Mouse (Mus musculus) brain, embryonic 18.5 days (tissue): ENCODE data around the gene Gm21983.

Experiments used
- DNase-seq: peaks from one replicate; pipeline ENCODE4 v3.0.0-alpha.2; 2012; ENCODE audit warnings: low read depth, low spot score

Gene Gm21983

DNA sequence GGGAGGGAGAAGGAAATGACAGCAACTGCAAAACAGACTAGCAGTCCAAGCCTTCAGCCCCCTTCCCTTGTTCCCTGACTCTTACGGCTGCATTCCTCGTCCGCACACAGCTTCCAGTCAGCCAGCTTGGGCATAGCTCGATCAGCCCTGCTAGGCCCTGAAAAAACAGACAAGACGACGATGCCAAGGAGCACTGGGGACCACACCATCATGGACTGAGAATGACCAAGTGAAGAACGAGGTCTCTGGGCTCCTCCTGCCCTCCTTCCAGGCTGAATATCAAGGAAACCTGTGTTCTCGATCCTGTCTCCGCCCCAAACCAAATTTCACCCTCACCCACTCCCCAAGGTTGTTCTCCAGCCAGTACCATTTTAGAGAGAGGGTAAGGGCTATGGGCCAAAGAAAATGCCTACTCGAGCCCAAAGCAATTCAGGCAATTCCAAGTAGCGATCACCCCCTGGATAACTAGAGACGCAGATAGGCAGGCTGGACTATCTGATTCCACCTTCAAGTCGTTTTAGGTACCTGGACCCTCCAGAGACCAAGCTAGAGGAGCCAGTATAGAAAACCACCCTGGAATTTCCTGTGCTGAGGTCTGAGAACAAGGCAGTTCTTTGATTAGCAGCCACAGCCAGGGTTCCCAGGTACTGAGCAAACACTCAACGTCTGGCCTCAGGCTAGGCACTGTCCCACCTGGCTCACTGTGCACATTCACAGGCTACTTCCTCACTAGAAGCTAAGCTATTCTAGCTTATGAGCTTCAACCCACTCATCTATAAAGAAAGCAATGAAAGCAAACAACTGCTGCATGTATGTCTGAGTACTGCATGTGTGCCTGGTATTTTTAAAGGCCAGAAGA lies at the start of gene Gm21983, which contains the start of gene Mia:
Gene Gm21983, minus strand, starts transcription at position 250 of the 859 bp plus-strand sequence.
Gene Mia, minus strand, starts transcription at position 321 of the 859 bp plus-strand sequence.
- no peak for DNase-seq

DNA sequence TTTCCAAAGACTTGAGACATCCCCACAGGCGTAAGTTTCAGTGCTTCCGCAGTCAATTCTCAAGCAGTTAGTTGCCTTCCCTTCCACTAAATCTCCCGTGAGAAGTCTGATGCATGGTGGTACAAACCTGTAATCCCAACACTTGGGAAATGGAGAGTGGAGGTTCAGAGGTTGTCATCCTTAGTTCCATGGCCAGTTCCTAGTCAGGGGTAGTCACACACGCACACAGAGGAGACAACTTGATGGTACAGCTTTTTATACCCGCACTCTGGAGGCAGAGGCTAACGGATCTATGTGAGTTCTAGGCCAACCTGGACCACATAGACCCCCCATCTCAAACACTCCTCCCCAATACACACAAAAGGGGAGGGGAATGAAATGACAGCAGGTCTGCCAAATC lies 48.0 kb upstream of the Gm21983 start:
- no peak for DNase-seq

DNA sequence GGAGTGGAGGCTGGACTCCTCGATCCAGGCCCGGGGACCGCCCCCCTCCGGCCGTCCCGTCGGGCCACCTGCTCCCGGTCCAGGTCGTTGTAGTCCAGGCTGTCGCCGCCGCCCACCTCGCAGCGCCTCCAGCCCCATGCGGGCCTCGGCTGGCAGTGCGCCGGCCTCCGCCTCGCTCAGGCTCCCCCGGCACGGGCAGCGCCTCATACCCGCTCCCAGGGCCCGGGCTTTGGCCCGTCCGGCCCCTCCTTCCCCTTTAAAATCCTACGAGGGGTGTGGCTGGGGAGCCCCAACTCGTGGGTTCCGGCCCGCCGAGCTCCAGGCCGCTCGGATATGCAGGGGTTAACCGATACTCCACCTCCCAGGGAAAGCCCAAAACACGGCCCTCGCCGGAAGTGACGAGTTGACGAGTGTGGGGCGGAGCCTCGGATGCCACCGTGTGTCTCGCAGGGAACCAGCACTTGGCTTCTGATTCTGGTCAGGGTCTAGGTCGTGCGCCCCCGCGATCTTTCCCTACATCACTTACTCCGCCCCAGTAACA lies 47.5 kb upstream of the Gm21983 start, which contains the start of gene Itpkc:
Gene Itpkc, minus strand, starts transcription at position 381 of the 541 bp plus-strand sequence.
- peak; percentile 82 for DNase-seq

- DNase-seq, result no peak
These were observed 46.8 kb upstream of the Gm21983 start for GRCm38 (mm10) chr7:27227676-27228075.

DNA sequence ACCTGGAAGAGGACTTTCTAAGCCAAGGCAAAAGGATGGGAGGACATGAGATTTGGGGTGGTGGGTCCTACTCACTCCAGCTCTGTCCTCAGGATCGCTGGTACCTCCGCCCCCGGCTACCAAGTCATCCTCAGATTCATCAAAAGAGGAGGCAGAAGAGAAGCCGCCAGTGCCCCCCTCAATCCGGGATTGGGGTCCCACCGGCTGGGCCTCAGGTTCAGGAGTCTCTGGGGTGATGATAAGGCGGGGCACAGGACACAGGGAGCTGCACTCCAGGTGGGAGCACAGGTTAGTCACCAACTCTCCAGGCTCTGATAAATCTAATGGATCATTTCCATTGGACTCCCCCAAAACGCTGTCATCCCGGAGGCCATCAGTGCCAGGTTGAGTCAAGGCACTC lies 46.4 kb upstream of the Gm21983 start:
- no peak for DNase-seq

GRCm38 (mm10) chr7:27224877-27225575 lies 44.1 kb upstream of the Gm21983 start:
- DNase-seq, result no peak

- DNase-seq, result no peak
These were observed 41.7 kb upstream of the Gm21983 start for GRCm38 (mm10) chr7:27222538-27222937.

DNA sequence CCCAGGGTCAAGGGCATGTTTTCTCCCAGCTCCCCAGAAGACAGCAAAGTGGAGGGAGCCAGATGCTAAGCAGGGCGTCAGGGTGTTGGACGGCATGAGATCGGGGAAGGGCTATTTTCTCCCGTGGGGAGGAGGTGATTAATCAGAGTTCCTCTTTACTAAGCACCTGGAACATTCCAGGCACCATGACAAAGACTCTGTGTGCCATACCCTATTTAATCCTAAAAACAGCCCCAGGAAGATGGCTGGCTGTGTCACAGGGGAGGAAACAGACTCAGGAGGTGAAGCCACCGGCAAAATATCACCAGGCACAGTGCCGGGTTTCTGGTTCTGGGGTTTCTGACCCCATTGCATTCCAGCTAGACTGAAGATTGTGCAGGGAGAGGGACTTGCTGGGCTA lies 41.1 kb upstream of the Gm21983 start:
- no peak for DNase-seq

DNA sequence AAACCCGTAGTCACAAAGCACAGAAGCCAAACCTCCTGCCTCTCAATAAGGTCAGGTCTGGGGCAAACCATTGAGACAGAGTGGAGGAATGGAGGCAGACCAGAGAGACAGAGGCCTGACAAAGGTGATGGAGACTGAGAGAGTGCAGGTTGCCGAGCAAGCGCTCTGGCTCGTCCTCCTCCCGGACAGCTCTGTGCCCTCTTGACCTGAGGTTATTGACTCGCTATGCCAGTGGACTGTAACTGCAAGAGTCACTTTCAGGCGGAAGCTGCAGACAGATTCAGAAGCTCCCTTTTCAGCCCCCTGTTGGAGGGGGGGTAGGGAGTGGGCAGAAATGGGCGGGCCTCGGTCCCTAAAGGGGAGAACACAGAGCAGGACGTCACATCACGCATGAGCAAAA lies 39.1 kb upstream of the Gm21983 start:
- DNase-seq, result no peak

DNA sequence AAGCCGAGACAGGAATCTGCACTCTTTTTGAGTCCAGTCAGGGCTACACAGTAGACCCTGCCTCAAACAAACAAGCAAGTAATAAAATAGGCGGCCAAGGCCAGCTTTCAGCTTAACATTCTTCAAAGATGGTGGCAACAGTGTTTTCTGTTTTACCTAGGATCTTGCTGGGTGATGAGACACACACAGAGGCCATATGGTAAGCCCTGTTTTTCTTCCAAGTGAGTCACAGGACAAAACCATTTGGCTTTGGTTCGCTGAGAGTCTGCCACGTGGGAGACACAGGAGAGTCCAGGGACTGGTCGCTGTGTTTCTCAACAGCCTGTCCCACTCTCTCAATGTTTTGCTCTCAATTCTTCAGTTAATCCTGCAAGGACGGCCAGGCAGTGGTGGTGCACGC lies 37.7 kb upstream of the Gm21983 start:
- DNase-seq, result no peak

DNA sequence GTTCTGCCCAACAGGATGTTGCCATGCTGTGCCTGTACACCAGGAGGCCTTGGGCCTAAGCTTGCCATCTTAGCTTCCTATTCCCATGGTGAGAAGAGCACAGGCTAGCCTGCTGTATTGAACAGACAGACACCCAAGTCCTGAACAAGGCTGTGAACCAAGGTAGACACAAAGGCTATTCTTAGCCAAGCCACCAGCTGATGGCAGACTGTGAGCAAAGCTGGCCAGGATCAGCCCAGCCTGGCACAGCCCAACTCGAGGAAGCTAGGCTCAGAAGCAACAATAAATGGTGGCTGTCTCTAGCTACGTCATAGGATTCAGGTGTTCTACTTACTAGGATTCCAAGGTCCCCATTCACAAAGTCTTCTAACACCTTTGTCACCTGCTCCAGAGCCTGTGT lies 31.7 kb upstream of the Gm21983 start:
- no peak for DNase-seq

GRCm38 (mm10) chr7:27203730-27204449 lies 23.0 kb upstream of the Gm21983 start:
- no peak for DNase-seq

DNA sequence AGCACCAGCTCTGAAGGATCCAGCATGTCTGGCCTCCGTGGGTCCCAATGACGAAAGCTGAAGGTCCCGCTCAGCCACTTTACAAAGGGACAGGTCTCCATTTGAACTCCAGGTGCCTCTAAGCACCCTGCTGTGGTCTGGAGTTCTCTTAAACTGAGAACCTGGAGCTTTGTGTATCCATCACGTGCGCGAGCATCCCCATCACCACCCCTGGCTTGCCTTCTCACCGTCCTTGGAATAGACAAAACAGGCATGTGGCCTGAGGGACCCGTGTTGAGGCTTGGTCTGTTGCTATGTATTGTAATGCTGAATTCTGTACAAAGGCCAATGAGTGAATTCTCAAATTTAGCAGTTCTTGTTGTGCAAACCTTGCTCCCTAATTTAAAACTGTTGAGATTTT lies 17.9 kb upstream of the Gm21983 start:
- DNase-seq, result no peak

GRCm38 (mm10) chr7:27198355-27198754 lies 17.5 kb upstream of the Gm21983 start:
- no peak for DNase-seq

- no peak for DNase-seq
These were observed 16.7 kb upstream of the Gm21983 start for GRCm38 (mm10) chr7:27197634-27198033.

DNA sequence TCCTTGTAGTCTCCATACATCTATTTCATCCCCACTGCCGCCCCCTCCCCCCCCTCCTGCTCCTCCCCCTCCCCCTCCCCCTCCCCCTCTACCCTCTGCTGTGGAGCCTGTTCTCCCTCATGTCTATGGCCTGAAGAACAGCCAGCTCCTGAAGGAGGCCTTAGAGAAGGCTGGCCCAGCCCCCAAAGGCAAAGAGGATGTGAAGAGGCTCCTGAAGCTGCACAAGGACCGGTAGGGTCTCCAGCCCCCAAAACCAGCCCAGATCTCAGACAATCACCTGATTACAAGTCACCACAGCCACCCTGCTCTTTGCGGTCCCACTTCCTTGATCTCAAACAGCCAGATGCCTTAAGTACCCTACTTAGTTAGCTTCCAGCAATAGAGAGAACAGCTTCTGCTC lies 16.2 kb upstream of the Gm21983 start:
- DNase-seq, result no peak

- peak; percentile 100 for DNase-seq
These were observed 15.1 kb upstream of the Gm21983 start, which contains the start of the genes BC024978 and Snrpa for GRCm38 (mm10) chr7:27195681-27196611. Gene BC024978 (plus strand): TSS chr7:27195781. Gene Snrpa (minus strand): TSS chr7:27196271.

DNA sequence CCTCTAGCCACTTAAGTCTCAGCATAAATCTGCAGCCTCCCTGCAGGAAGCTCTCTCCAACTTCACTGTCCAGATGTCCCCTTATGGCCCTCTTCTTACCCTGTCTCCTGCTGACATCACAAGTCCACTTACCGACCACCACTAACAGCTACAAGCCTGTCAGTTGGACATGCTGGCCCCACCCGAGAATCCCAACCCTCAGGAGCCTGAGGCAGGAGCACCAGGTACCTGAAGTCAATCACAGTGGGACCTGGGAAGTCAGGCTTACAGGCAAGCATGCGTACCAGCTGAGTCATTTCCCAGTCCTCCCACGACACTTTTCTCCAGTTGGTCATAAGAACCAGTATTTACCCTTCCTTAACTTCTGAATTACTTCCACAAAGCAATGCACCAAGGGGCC lies 12.8 kb upstream of the Gm21983 start:
- DNase-seq, result no peak

GRCm38 (mm10) chr7:27192434-27192833 lies 11.5 kb upstream of the Gm21983 start:
- DNase-seq, result no peak

DNA sequence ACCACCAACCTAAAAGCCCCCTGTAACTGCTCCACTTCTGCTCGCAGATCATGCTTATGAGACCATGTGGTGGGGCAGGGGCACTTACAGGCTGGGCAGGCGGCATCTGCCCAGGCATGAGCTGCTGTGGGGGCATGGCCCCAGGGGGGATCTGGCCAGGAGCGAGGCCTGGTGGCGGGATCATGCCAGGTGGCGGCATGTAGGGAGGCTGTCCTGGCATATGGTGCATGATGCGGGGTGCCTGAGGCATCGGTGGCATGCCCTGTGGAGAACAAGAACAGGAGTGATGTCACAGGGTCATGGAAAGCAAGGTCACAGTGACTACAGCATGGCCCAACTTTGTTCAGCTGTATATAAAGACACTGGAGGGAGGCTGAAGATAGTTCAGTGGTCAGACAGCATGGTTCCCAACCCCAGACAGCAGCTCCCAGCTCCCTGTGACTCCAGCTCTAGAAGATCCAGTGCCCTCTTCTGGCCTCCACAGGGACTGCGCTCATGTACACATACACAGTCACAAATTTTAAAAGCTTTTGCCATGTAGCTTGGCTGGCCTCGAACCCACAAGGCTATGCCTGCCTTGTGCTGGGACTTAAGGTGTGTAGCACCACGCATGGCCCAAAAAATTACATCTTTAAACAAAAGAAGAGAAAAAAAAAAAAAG lies 8.5 kb upstream of the Gm21983 start:
- no peak for DNase-seq
